Mouse (Mus musculus): ENCODE measurements around the gene Ppp1r1b.

DNA sequence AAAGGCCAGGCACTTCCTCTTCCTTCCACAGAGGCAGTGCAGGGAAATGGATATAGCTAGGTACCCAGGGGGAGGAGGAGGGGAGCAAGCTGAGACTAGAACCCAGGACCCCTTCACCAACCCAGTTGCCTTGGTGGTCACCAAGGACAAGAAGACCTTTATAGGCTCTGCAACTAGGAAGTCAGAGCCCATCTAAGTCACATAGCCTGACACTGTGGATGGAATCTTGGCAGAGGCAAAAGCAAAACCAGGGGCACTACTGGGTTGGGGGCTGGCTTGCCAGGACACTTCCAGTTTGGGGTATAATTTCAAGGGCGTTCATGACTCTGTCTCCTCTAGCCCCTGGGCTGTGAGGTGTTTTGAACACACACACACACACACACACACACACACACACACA lies 16.8 kb upstream of the Ppp1r1b start:
- TF ChIP-seq CTCF (IDR thresholded peaks at IDR 0.05; ENCODE audit: low read depth) (no peak), EP300 (IDR thresholded peaks at IDR 0.05; ENCODE audit: low read depth) (no peak)
